Mouse (Mus musculus) R1 (cell line): ENCODE results near the gene Slc29a1.

Source experiments
- DNase-seq: peaks from one replicate; pipeline ENCODE4 v3.0.0-alpha.2; 2018; ENCODE audit warnings: low read depth, low spot score

The Slc29a1 gene

GRCm38 (mm10) chr17:45612008-45612407 lies 12.6 kb upstream of the Slc29a1 start:
- peak; percentile 65 for DNase-seq

- peak; percentile 96 for DNase-seq
Observed at GRCm38 (mm10) chr17:45610144-45610866, 10.9 kb upstream of the Slc29a1 start.

GRCm38 (mm10) chr17:45608396-45608795 lies 9.0 kb upstream of the Slc29a1 start:
- no peak for DNase-seq

- peak; percentile 97 for DNase-seq
Observed at GRCm38 (mm10) chr17:45606992-45607879, 7.8 kb upstream of the Slc29a1 start.

- no peak for DNase-seq
Observed at GRCm38 (mm10) chr17:45602984-45603383, 3.6 kb upstream of the Slc29a1 start.

- DNase-seq = peak; percentile 99
Observed at GRCm38 (mm10) chr17:45601877-45602304, 2.5 kb upstream of the Slc29a1 start, which contains the start of gene Mymx. Gene Mymx, minus strand, starts transcription at chr17:45602102.

GRCm38 (mm10) chr17:45601325-45601724 lies 1.9 kb upstream of the Slc29a1 start:
- DNase-seq = peak; percentile 50

- no peak for DNase-seq
Observed at GRCm38 (mm10) chr17:45600267-45600666, 861 bp upstream of the Slc29a1 start.

GRCm38 (mm10) chr17:45598891-45599290 lies 515 bp downstream of the Slc29a1 start:
- DNase-seq = no peak

GRCm38 (mm10) chr17:45598376-45598775 lies 1.0 kb downstream of the Slc29a1 start:
- no peak for DNase-seq

GRCm38 (mm10) chr17:45597787-45598186 lies 1.6 kb downstream of the Slc29a1 start:
- DNase-seq = no peak

GRCm38 (mm10) chr17:45596631-45597396 lies 2.6 kb downstream of the Slc29a1 start:
- no peak for DNase-seq

- peak; percentile 79 for DNase-seq
Observed at GRCm38 (mm10) chr17:45595736-45596390, 3.5 kb downstream of the Slc29a1 start.

- peak; percentile 89 for DNase-seq
Observed at GRCm38 (mm10) chr17:45594881-45595735, 4.3 kb downstream of the Slc29a1 start.

GRCm38 (mm10) chr17:45594195-45594594 lies 5.2 kb downstream of the Slc29a1 start:
- DNase-seq = no peak

- DNase-seq = no peak
Observed at GRCm38 (mm10) chr17:45593479-45593878, 5.9 kb downstream of the Slc29a1 start.

- no peak for DNase-seq
Observed at GRCm38 (mm10) chr17:45592606-45593431, 6.6 kb downstream of the Slc29a1 start.

GRCm38 (mm10) chr17:45591701-45592605 lies 7.5 kb downstream of the Slc29a1 start:
- no peak for DNase-seq
